Mouse (Mus musculus) bone marrow macrophage, adult 2 months (primary cell): Measurements from ENCODE around the gene Jph4. TPM values are rescaled to one million over a fixed set of nuclear protein-coding genes. Genes with fewer than 3 reads are reported as not detected.
A peak's percentile ranks its signal among the peaks of the same experiment; 100 is the strongest.

ENCODE experiments used
- H3K27ac ChIP-seq: 2 replicates; pipeline ENCODE4 v1.5.1; 2012; ENCODE audit warnings: low read depth, low read length; ENCODE audit not compliant: insufficient read depth
- H3K4me1 ChIP-seq: 2 replicates; pipeline ENCODE4 v1.6.1; 2012; ENCODE audit warnings: low read length; ENCODE audit not compliant: control insufficient read depth, insufficient read depth
- H3K4me3 ChIP-seq: 2 replicates; pipeline ENCODE4 v1.5.1; 2012; ENCODE audit warnings: mild to moderate bottlenecking, low read length, moderate library complexity; ENCODE audit not compliant: insufficient read depth
- CTCF ChIP-seq: IDR thresholded peaks from 2 replicates; pipeline ENCODE4 v1.5.1; 2012; ENCODE audit warnings: low read depth, mild to moderate bottlenecking, low read length, moderate library complexity
- POLR2A ChIP-seq: IDR thresholded peaks from 2 replicates; pipeline ENCODE4 v1.6.1; 2012; ENCODE audit warnings: mild to moderate bottlenecking, low read depth, low read length, borderline replicate concordance
- polyA plus RNA-seq: library from polyadenylated mRNA; stranded (reverse); fragments of >200 nt; gene quantifications from 2 replicates; pipeline ENCODE4 v1.2.4, GENCODE M21; 2012; ENCODE audit not compliant: missing spikeins, insufficient read depth, insufficient read length

The Jph4 gene
- not detected in 2 replicates for polyA plus RNA-seq

- H3K27ac ChIP-seq = no peak within 1 kb of the TSS
- TF ChIP-seq POLR2A (no peak), CTCF (no peak)
- H3K4me1 ChIP-seq = 0 out of 2 replicates have a peak, but pooled peaks cover 3% of the 10 kb centered on the region
- H3K4me3 ChIP-seq = no peak within 1 kb of the TSS
Observed at GRCm38 (mm10) chr14:55116425-55117200, at the start of gene Jph4. Jph4 (minus strand) TSS chr14:55116935.

GRCm38 (mm10) chr14:55164172-55164806 is 47.6 kb upstream of the Jph4 start:
- Histone ChIP-seq H3K4me3 (no peak overlapping the region), H3K4me1 (no peaks in the 10 kb centered on the region), H3K27ac (no peak overlapping the region)
- TF ChIP-seq CTCF = no peak
- no peak for TF ChIP-seq POLR2A

DNA sequence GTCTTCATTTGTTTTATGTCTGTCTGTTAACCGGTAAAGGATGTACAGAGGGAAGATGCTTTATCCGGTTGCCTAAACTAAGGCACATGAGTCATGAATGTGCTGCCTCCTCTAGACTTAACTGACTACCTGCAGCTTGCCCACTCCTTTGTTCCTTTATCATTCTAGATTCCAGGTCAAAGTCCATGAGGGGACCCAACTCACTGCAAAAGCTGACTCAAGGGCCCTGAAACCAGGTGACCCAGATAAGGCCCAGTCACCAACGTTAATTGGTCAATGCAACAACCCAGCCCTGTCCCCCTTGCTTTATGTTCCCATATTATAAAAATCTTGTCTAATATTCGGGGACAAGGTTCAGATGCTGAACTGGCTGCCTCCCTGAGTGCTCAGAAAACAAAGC is 45.4 kb upstream of the Jph4 start:
- no peaks in the 10 kb centered on the region for H3K4me1 ChIP-seq
- no peak overlapping the region for H3K4me3 ChIP-seq
- no peak for TF ChIP-seq CTCF
- H3K27ac ChIP-seq = no peak overlapping the region

DNA sequence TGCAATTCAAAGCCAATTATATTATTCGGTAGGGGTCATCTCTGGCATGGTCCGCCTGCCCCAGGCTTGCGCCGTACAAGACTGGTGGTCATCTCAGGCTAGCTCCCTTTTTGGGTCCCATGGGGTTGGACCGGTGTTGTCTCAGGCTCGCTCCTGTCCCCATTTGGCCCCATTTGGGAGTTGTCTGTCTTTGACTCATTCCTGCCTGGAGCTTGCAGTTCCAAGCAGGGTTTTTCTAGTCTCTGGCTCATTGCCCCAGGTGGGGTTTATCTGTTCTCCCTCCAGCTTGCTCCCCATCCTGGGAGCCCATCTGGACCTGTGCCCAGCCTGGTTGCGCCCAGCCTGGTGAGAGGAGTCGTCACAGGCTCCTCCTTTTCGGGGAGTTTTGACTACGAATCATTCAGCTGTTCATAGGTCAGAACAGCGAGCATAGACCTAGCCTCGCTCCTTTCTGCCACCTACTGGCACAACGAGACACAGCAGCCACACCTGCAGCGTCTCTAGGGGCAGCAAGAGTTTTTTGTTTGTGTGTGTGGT is 44.4 kb upstream of the Jph4 start:
- H3K4me1 ChIP-seq = no peaks in the 10 kb centered on the region
- no peak overlapping the region for H3K27ac ChIP-seq
- no peak overlapping the region for H3K4me3 ChIP-seq
- TF ChIP-seq POLR2A (no peak), CTCF (peak; percentile 69)

- Histone ChIP-seq H3K4me3 (no peak overlapping the region), H3K4me1 (no peaks in the 10 kb centered on the region), H3K27ac (no peak overlapping the region)
- TF ChIP-seq CTCF = no peak
- no peak for TF ChIP-seq POLR2A
Observed at GRCm38 (mm10) chr14:55160251-55161071, 43.7 kb upstream of the Jph4 start.

DNA sequence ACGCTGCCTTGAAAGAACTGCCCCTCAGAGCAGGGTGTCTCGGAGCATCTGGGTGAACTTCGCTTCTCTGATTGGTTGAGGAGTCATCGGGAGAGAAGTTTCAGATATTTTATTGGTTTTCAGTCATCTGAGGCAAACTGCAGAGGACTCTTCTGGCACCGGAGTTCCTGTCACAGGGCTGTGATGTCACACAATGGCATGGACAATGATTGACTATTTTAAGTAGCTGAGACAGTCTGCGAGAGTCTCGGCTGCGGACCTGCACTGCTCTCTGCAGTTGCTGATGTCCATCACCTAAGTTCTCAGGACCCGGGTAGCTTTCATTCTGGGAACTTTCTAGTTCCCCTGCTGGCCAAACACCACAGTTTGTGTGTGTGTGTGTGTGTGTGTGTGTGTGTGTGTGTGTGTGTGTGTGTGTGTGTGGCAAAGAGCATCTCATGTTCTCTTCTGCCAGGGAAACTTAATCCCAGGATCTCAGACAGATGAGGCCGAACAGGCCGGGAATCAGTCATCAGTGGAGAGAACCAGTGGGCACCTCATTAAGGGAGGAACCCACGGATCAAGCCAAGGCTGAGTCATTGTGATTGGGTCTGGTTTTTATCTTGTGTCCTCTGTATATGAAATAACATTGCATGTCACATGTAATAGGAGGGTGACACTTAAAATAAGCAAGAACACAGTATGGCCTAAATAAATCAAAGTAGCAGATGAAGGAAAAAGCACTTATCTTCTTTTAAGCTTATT is 40.8 kb upstream of the Jph4 start:
- Histone ChIP-seq H3K27ac (no peak overlapping the region), H3K4me1 (no peaks in the 10 kb centered on the region)
- no peak for TF ChIP-seq POLR2A
- no peak for TF ChIP-seq CTCF

GRCm38 (mm10) chr14:55152951-55153481 is 36.3 kb upstream of the Jph4 start:
- TF ChIP-seq CTCF (no peak), POLR2A (no peak)
- H3K27ac ChIP-seq = no peak overlapping the region
- H3K4me3 ChIP-seq = no peak overlapping the region
- 0 out of 2 replicates have a peak, but pooled peaks cover under 1% of the 10 kb centered on the region for H3K4me1 ChIP-seq

More for the DNA sequence above, 40.8 kb upstream of the Jph4 start:
- H3K4me3 ChIP-seq = no peak overlapping the region

- Histone ChIP-seq H3K4me1 (peaks cover 6% of the 10 kb centered on the region), H3K4me3 (no peak overlapping the region), H3K27ac (no peak overlapping the region)
- TF ChIP-seq CTCF = no peak
- TF ChIP-seq POLR2A = no peak
Observed at GRCm38 (mm10) chr14:55152174-55152573, 35.4 kb upstream of the Jph4 start.

GRCm38 (mm10) chr14:55150985-55151384 is 34.2 kb upstream of the Jph4 start:
- Histone ChIP-seq H3K4me3 (no peak overlapping the region), H3K27ac (no peak overlapping the region), H3K4me1 (peaks cover 14% of the 10 kb centered on the region)
- TF ChIP-seq CTCF (no peak), POLR2A (no peak)
